Mouse (Mus musculus) cerebellum, postnatal 25 days (tissue): ENCODE measurements at regions not wholly inside any gene's neighbourhood (a gene's known extent, or its start where the extent isn't known, plus 50 kb on each side); places are given as distances from the start of the nearest gene placed in this dataset.

ENCODE experiments used
- DNase-seq, 2 experiments: peaks; one replicate each; pipeline ENCODE4 v3.0.0; 2021; ENCODE audit warnings: mixed read lengths in 2 of 2

GRCm38 (mm10) chr1:166735545-166735944 is 53.9 kb upstream of the Fmo9 start:
- no peak for DNase-seq

GRCm38 (mm10) chr1:166738029-166738428 is 56.4 kb upstream of the Fmo9 start:
- DNase-seq: peak; percentile 64 to 68

GRCm38 (mm10) chr1:166750236-166750635 is 68.6 kb upstream of the Fmo9 start:
- DNase-seq: peak; percentile 78 to 82

- peak in 1 of 2 experiments; percentile 18 for DNase-seq
Measured at GRCm38 (mm10) chr1:166750777-166751176, 69.1 kb upstream of the Fmo9 start.

GRCm38 (mm10) chr1:166751436-166751835 is 69.8 kb upstream of the Fmo9 start:
- DNase-seq: peak; percentile 52 to 79

- DNase-seq: peak; percentile 85 to 88
Measured at GRCm38 (mm10) chr1:166752990-166753709, 71.5 kb upstream of the Fmo9 start.

- DNase-seq: no peak
Measured at GRCm38 (mm10) chr1:166758987-166759386, 77.3 kb upstream of the Fmo9 start.

GRCm38 (mm10) chr1:166773114-166773513 is 91.5 kb upstream of the Fmo9 start:
- DNase-seq: no peak

GRCm38 (mm10) chr1:166782106-166782505 is 100.5 kb upstream of the Fmo9 start:
- DNase-seq: peak; percentile 53 to 72

GRCm38 (mm10) chr1:166787945-166788344 is 106.3 kb upstream of the Fmo9 start:
- no peak for DNase-seq

- DNase-seq: no peak
Measured at GRCm38 (mm10) chr1:166788824-166789399, 107.3 kb upstream of the Fmo9 start.

- no peak for DNase-seq
Measured at GRCm38 (mm10) chr1:166793052-166793716, 111.5 kb upstream of the Fmo9 start.

GRCm38 (mm10) chr1:166793717-166794081 is 112.1 kb upstream of the Fmo9 start:
- DNase-seq: peak; percentile 48 to 56

GRCm38 (mm10) chr1:166794622-166795244 is 113.1 kb upstream of the Fmo9 start:
- peak; percentile 54 to 77 for DNase-seq

GRCm38 (mm10) chr1:166795613-166796012 is 114.0 kb upstream of the Fmo9 start:
- peak in 1 of 2 experiments; percentile 13 for DNase-seq

- peak; percentile 53 to 63 for DNase-seq
Measured at GRCm38 (mm10) chr1:166796362-166796925, 114.8 kb upstream of the Fmo9 start.

GRCm38 (mm10) chr1:166796931-166797330 is 115.3 kb upstream of the Fmo9 start:
- DNase-seq: peak; percentile 66 to 71

GRCm38 (mm10) chr1:166800953-166801603 is 119.4 kb upstream of the Fmo9 start:
- peak; percentile 88 to 89 for DNase-seq

- DNase-seq: no peak
Measured at GRCm38 (mm10) chr1:166801929-166802328, 120.3 kb upstream of the Fmo9 start.

GRCm38 (mm10) chr1:166803928-166804327 is 122.3 kb upstream of the Fmo9 start:
- DNase-seq: no peak

- DNase-seq: no peak
Measured at GRCm38 (mm10) chr1:166804333-166804732, 122.7 kb upstream of the Fmo9 start.

- DNase-seq: no peak
Measured at GRCm38 (mm10) chr1:166807163-166807945, 125.7 kb upstream of the Fmo9 start.
